Mouse (Mus musculus) cerebellum, adult 2 months (tissue): ENCODE data around the gene Kif27.

ENCODE experiments used
- CTCF ChIP-seq: fragments of 200-500 bp; IDR thresholded peaks from 2 replicates; pipeline ENCODE4 v1.5.1; 2011; ENCODE audit warnings: low read depth, mild to moderate bottlenecking, control low read depth, low read length, moderate library complexity, borderline replicate concordance; ENCODE audit not compliant: insufficient read depth
- POLR2A ChIP-seq: fragments of 200-500 bp; IDR thresholded peaks from 2 replicates; pipeline ENCODE4 v1.6.1; 2011; ENCODE audit warnings: low read length, control low read depth, borderline replicate concordance; ENCODE audit not compliant: insufficient read depth

GRCm38 (mm10) chr13:58401135-58402002 lies 42.4 kb upstream of the Kif27 start:
- TF ChIP-seq CTCF (no peak), POLR2A (no peak)
